Mouse (Mus musculus) G1E-ER4 (cell line): ENCODE measurements around the gene Dcst1. TPM values are rescaled to one million over a fixed set of nuclear protein-coding genes. Genes with fewer than 3 reads are reported as not detected.

Experiments
- GATA1 ChIP-seq: IDR thresholded peaks from one replicate; pipeline ENCODE4 v1.8.0; 2012; ENCODE audit warnings: low read length, inconsistent platforms
- polyA plus RNA-seq: library from polyadenylated mRNA; stranded (reverse); fragments of >175 nt; gene quantifications from 2 replicates; pipeline ENCODE4 v1.2.3, GENCODE M21; 2012

Dcst1 gene
- polyA plus RNA-seq, 1 experiment = not detected

DNA sequence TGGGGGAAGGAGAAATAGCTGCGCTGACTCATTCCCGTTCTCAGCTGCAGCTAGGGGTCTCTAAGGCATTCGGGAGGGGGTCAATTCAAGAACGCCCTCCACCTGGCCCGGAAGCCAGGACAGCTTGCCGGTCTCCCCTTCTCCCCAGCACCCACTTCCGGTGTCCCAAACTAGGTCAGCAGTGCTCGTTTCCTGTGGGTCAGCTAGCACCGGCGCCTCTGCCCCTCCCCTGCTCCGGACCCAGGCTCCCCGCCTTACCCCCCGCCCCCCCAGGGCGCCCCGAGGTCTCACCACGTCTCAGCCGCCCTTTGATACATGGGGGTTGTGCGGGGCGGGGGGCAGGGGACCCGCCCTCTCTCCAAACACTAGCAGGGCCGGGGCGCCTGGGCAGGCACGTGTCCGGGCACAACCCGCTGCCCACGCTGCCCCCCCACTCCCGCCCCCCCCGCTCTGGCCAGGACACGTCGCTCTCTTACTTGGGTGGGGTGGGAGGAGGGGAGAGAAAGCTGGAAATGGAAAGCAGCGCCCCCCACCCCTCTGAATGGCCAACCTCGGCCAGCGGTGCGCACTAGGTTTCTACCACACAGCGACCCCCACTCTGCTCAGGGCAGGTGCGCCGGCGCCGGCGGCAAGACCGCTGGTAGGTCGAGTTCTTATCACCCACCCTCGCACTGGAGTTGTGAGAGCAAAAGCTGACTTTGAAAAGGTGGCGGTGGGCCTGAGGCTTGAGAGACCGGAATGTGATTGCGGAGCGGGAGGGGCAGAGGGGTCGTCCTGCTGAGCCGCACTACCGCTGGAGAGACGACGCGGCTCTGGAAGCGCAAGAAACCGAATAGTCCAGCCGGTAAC lies 26.8 kb upstream of the Dcst1 start:
- TF ChIP-seq GATA1 = no peak

GRCm38 (mm10) chr3:89390699-89391662 lies 25.9 kb upstream of the Dcst1 start:
- TF ChIP-seq GATA1 = no peak

DNA sequence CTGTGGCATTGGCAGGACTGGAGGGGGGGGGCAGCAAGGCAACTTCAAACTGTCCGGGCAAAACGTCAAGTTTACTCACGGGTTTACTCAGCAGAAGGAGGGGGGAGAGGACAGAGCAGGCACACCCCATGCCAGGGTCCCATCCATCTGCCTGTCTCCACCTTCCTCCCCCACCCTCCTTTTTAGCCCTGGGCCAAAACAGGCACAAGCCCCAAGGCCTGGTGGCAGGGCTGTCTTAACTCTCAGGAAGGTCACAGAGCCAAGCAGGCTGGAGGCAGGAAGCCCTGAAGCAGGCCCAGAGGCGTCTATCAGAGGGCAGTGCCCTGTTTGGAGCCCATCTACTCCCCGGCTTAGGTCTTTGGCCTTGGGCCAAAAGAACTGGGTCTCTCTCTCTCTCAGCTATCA lies 25.1 kb upstream of the Dcst1 start:
- TF ChIP-seq GATA1 = no peak

DNA sequence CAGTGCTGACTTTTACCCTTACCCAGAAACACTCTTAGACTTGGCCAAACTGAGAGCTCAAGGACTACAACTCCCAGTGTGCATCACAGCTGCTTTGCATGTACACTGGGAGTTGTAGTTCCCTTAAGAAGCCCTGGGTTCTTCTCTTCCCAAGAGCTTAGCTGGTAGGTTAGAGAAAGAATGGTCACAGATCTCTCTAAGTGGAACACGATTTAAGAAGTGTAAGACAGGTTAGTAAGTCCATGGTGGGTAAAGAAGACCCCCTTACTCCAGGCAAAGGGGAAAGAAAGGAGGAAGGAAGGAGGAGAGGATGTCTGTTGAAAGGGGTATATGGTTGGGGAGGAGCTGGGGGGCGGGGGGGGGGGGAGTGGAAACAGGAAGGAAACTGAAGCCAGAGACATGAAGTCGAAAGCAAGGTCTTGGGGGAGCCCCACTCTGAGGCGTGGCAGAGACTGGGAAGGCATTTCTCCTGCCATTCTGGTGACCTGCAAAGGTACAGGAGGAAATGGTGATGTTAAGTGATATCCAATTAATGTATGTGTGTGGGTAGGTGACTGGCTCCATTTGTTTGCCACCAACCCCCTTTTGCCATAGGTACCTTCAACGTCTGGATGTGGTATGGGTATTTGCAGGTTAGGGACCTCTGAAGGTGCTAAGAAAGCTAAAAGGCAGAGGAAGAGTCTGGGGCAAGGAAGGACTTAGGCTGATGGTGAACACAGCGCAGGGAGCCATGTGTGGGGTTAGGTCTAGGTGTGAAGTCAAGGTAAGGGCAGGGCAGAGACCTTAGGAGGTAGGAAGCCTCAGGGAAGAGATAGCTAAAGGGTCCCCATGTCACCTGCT lies 24.1 kb upstream of the Dcst1 start:
- no peak for TF ChIP-seq GATA1

GRCm38 (mm10) chr3:89388134-89388881 lies 23.3 kb upstream of the Dcst1 start:
- TF ChIP-seq GATA1 = no peak

DNA sequence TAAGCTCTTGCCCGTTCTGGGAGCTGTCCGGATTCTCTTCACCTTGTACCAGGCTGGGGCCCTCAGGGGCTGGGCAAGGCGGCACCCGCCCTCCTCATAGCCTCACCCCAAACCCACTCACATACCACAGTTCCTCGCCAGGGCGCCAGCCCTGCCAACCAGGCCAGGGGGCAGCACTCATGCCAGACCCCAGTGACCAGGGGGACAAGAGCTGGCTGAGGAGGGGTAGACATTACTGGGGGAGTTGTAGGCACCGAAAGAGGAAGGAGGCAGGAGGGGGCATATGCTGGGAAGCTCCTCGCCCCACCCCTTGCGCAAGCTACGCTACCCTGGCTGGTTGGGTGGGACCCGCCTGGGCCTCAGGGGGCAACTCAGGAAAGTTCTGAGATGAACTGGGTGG lies 22.6 kb upstream of the Dcst1 start:
- no peak for TF ChIP-seq GATA1

- no peak for TF ChIP-seq GATA1
Measured at GRCm38 (mm10) chr3:89386438-89387420, 21.7 kb upstream of the Dcst1 start.

DNA sequence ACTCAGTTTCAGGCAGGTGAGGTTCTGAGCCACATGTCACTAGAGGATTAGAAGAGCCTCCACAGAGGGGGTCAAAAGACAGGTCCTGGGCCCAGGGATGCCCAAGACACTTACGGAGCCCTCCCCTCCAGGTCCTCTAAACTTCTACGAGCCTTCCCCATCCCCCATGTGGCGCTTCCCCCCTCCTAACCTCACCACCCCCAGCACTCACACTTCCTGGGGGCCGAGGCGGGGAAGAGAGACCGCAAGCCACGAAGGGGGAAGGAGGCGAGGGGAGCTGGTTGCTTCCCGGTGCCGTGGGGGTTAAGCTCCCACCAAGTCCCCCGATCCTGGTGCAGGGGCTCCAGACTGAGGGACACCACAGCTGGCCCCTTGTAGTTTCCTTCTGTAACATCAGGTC lies 20.4 kb upstream of the Dcst1 start:
- TF ChIP-seq GATA1 = no peak

DNA sequence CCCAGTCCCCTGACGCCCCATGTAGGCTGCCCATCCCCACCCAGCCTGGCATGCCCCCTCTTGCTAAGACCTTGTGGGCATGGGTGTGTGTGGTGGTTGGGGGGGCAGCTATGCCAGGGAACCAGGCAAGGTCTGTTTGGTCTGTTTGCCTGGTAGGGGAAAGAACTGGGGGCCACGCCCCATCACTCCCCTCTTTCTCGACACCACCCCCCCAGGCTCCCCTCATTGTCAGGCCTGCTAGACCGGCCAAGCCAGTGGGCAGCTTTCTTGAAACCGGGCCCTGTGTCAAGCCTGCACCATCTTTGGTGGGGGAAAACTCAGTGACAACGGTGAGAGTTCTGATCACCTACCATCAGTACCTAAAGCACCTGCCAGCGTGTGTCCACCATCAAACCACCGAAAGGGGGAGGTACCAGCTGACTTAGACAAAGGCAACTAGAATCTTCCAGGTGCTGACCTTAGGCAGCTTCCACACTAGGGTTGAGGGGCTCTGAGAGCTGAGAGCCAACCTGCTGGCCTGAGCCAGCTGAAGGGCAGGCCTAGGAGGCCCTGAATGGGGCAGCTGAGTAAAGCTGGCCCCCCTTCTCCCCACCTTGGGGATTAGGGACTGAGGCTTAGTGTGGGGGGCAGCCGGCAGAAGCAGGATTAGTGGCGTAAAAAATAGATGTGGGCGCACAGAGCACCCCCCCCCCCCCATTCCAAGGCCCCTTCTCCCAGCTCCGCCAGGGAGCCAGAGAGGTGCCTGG lies 19.5 kb upstream of the Dcst1 start:
- no peak for TF ChIP-seq GATA1

DNA sequence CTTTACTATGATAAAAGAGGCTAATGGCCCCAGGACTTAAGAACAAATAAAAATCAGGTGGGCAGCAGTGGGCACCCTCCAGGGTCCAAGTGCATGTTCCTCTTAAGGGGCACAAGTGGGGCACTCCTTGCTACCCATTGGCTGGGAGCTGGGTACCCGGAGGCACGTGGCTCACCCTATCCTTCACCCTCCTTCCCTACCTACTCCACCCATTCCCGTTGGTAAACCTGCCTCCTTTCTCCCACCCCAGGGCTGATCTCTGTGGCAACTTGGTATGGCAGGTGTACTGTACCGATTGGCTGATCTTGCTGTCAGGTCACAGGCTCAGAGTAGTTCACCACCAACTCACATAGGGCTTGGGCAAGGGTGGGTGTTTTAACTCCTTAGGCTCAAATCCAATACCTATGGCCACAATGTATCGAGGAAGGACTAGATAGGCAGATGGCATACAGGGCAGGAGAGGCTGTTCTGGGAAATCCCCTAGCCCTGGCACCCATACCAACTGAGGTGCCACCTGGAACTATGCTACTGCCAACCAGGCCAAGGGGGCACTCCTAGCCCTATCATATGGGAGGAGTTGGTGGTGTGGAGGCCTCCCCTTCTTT lies 18.7 kb upstream of the Dcst1 start:
- TF ChIP-seq GATA1 = no peak

DNA sequence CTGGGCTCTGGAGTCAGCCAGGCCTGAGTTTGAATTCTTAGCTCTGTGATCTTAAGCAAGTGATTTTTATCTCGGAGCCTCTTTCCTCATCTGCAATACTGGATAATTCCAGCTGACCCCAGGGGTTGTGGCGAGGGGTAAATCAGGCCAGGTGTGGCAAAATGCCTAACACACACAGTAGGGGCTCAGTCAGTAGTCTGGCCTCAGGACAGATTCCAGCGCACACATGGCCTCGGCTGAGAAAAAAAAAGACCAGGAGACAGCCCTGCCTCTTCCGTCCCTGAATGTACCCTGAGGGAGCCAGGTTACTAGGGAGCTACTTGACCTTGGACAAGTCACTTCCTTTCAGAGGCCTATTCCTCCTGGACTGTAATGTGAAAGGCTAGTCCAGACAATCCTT lies 17.9 kb upstream of the Dcst1 start:
- TF ChIP-seq GATA1 = no peak
